Mouse (Mus musculus): Measurements from ENCODE around the gene Il1rn.

Il1rn gene

GRCm38 (mm10) chr2:24382456-24383230, 46.0 kb downstream of the Il1rn start:
- DNase-seq = no peak

GRCm38 (mm10) chr2:24383636-24384035, 47.0 kb downstream of the Il1rn start:
- no peak for DNase-seq

GRCm38 (mm10) chr2:24384393-24384792, 47.7 kb downstream of the Il1rn start:
- no peak for DNase-seq

- no peak for DNase-seq
These were observed 48.7 kb downstream of the Il1rn start for GRCm38 (mm10) chr2:24385111-24385961.

GRCm38 (mm10) chr2:24386158-24386963, 49.7 kb downstream of the Il1rn start:
- DNase-seq = no peak

GRCm38 (mm10) chr2:24386964-24387320, 50.3 kb downstream of the Il1rn start:
- no peak for DNase-seq

GRCm38 (mm10) chr2:24387361-24388283, 51.0 kb downstream of the Il1rn start:
- DNase-seq = peak; percentile 30

GRCm38 (mm10) chr2:24393251-24393650, 56.6 kb downstream of the Il1rn start:
- no peak for DNase-seq

GRCm38 (mm10) chr2:24397115-24397514, 60.5 kb downstream of the Il1rn start:
- DNase-seq = no peak

- no peak for DNase-seq
These were observed 64.1 kb downstream of the Il1rn start for GRCm38 (mm10) chr2:24400711-24401110.
